In genomic region chr8:46982770-46983169, GRCm38 (mm10) we compare ENCODE assay signal across 15 mouse cellular contexts. TPM values are rescaled to one million over a fixed set of nuclear protein-coding genes. Genes with fewer than 3 reads are reported as not detected.
A peak's percentile ranks its signal among the peaks of the same experiment; 100 is the strongest.
DNase-seq lines count a peak whose midpoint lies in the region; ATAC-seq and TF ChIP-seq lines count a peak whose summit lies in the region.
"Had no signal": no experiment of that assay in that cellular context is flagged by ENCODE, and none has a peak within 500 bp of the region (broad histone marks: within the 10 kb centered on the region; RNA-seq: fewer than 3 reads in every experiment).

No protein-coding gene starts in this region.

- H3K4me2 ChIP-seq in kidney, embryonic 14.5 days (replicated peaks; ENCODE audit: low read depth, low read length): no peak overlapping the region
- H3K4me2 ChIP-seq in heart, embryonic 12.5 days: no peak overlapping the region
- H3K4me2 ChIP-seq in midbrain, embryonic 13.5 days (replicated peaks): no peak overlapping the region
- H3K4me2 ChIP-seq: hindbrain, embryonic 15.5 days; limb, embryonic 15.5 days; neural tube, embryonic 13.5 days had no signal

- WGBS in kidney, embryonic 14.5 days: 57% methylated on average over 4 of the region's 4 CpGs
- 34% methylated on average over 4 of the region's 4 CpGs for WGBS in heart, embryonic 12.5 days
- 91% methylated on average over 4 of the region's 4 CpGs for WGBS in thymus, adult 2 months
- 90% methylated on average over 4 of the region's 4 CpGs for WGBS in midbrain, embryonic 13.5 days

- H3K4me1 ChIP-seq in kidney, embryonic 14.5 days (ENCODE audit: control insufficient read depth, insufficient read depth, low read length): no peaks in the 10 kb centered on the region
- 0 out of 2 replicates have a peak, but pooled peaks cover 4% of the 10 kb centered on the region for H3K4me1 ChIP-seq in heart, embryonic 12.5 days (replicated peaks)
- H3K4me1 ChIP-seq in thymus, adult 2 months (replicated peaks; ENCODE audit: control insufficient read depth, insufficient read depth, low read length): no peaks in the 10 kb centered on the region
- no peaks in the 10 kb centered on the region for H3K4me1 ChIP-seq in midbrain, embryonic 13.5 days (replicated peaks)
- H3K4me1 ChIP-seq: hindbrain, embryonic 15.5 days; limb, embryonic 15.5 days; midbrain, embryonic 10.5 days; neural tube, embryonic 13.5 days had no signal

- TF ChIP-seq POLR2A in thymus, adult 2 months (IDR thresholded peaks at IDR 0.05; ENCODE audit: control insufficient read depth, extremely low read depth, insufficient read depth, low read length, poor library complexity): no peak

- no peaks in the 10 kb centered on the region for H3K27me3 ChIP-seq in kidney, embryonic 14.5 days (ENCODE audit: control insufficient read depth, insufficient read depth, low read length)
- H3K27me3 ChIP-seq in heart, embryonic 12.5 days (replicated peaks): no peaks in the 10 kb centered on the region
- H3K27me3 ChIP-seq in thymus, adult 2 months (ENCODE audit: control insufficient read depth, insufficient read depth, low read length): no peaks in the 10 kb centered on the region
- no peaks in the 10 kb centered on the region for H3K27me3 ChIP-seq in midbrain, embryonic 13.5 days
- H3K27me3 ChIP-seq: hindbrain, embryonic 15.5 days; limb, embryonic 15.5 days; neural tube, embryonic 13.5 days had no signal

- peak; percentile 68 for DNase-seq in kidney, adult 11 months
- peak; percentile 57 to 67 for DNase-seq in kidney, adult 8-10 months
- DNase-seq in lung, postnatal 10 days: peak; percentile 19
- no peak for DNase-seq in Muller cell, postnatal 12 days (ENCODE audit: inconsistent ontology term)
- DNase-seq in thymus, adult 2 months: no peak
- DNase-seq: cerebellum, adult 9-10 months; thymus, postnatal 25 days had no signal

- no peak overlapping the region for H3K27ac ChIP-seq in kidney, embryonic 14.5 days (ENCODE audit: low read depth, low read length)
- 0 out of 2 replicates have a peak overlapping the region, but pooled peaks have one; percentile 11 for H3K27ac ChIP-seq in heart, embryonic 12.5 days (ENCODE audit: poor library complexity, severe bottlenecking)
- H3K27ac ChIP-seq in thymus, adult 2 months (ENCODE audit: control insufficient read depth, insufficient read depth, low read length): no peak overlapping the region
- H3K27ac ChIP-seq in midbrain, embryonic 13.5 days: no peak overlapping the region
- H3K27ac ChIP-seq: hindbrain, embryonic 15.5 days; limb, embryonic 15.5 days; midbrain, embryonic 10.5 days; neural tube, embryonic 13.5 days had no signal

- no peak overlapping the region for H3K9ac ChIP-seq in kidney, embryonic 14.5 days (ENCODE audit: low read depth, low read length)
- no peak overlapping the region for H3K9ac ChIP-seq in heart, embryonic 12.5 days
- no peak overlapping the region for H3K9ac ChIP-seq in midbrain, embryonic 13.5 days (replicated peaks)
- H3K9ac ChIP-seq: hindbrain, embryonic 15.5 days; limb, embryonic 15.5 days; neural tube, embryonic 13.5 days had no signal

- TF ChIP-seq CTCF in thymus, adult 2 months (IDR thresholded peaks at IDR 0.05; ENCODE audit: borderline replicate concordance, control insufficient read depth, extremely low read depth, insufficient read depth, low read length, poor library complexity): no peak

- no peak for ATAC-seq in kidney, embryonic 14.5 days (ENCODE audit: low FRiP score, low TSS enrichment)
- peak; percentile 84 for ATAC-seq in heart, embryonic 12.5 days (ENCODE audit: insufficient number of reproducible peaks, low FRiP score)
- no peak for ATAC-seq in midbrain, embryonic 13.5 days
- ATAC-seq: Patski had no signal

- H3K4me3 ChIP-seq in kidney, embryonic 14.5 days (ENCODE audit: low read length): no peak overlapping the region
- no peak overlapping the region for H3K4me3 ChIP-seq in heart, embryonic 12.5 days
- H3K4me3 ChIP-seq in thymus, adult 2 months (ENCODE audit: control insufficient read depth, insufficient read depth, low read length): no peak overlapping the region
- H3K4me3 ChIP-seq in midbrain, embryonic 13.5 days (replicated peaks): no peak overlapping the region
- H3K4me3 ChIP-seq: hindbrain, embryonic 15.5 days; limb, embryonic 15.5 days; midbrain, embryonic 10.5 days; neural tube, embryonic 13.5 days had no signal

- no peaks in the 10 kb centered on the region for H3K36me3 ChIP-seq in kidney, embryonic 14.5 days (ENCODE audit: control insufficient read depth, insufficient read depth, low read length)
- no peaks in the 10 kb centered on the region for H3K36me3 ChIP-seq in heart, embryonic 12.5 days
- H3K36me3 ChIP-seq in thymus, adult 2 months (ENCODE audit: control insufficient read depth, insufficient read depth, low read length): no peaks in the 10 kb centered on the region
- no peaks in the 10 kb centered on the region for H3K36me3 ChIP-seq in midbrain, embryonic 13.5 days
- H3K36me3 ChIP-seq: hindbrain, embryonic 15.5 days; limb, embryonic 15.5 days; midbrain, embryonic 10.5 days; neural tube, embryonic 13.5 days had no signal

- no peaks in the 10 kb centered on the region for H3K9me3 ChIP-seq in kidney, embryonic 14.5 days (ENCODE audit: control insufficient read depth, low read length)
- no peaks in the 10 kb centered on the region for H3K9me3 ChIP-seq in heart, embryonic 12.5 days (replicated peaks)
- H3K9me3 ChIP-seq in midbrain, embryonic 13.5 days: no peaks in the 10 kb centered on the region
- H3K9me3 ChIP-seq: hindbrain, embryonic 15.5 days; limb, embryonic 15.5 days; midbrain, embryonic 10.5 days; neural tube, embryonic 13.5 days had no signal

RNA-seq across cellular contexts. Expression of gene Enpp6, which starts 3.9 kb away (rescaled TPM):
- 0.57 and 1.5 TPM in 2 replicates for polyA plus RNA-seq in kidney, embryonic 14.5 days (2014; fragmentation: Nextera tagmentation; extraction: Ambion mirVana)
- 2.4 and 2.5 TPM in 2 replicates for polyA plus RNA-seq in heart, embryonic 12.5 days (2016; fragmentation: Nextera tagmentation; extraction: Ambion mirVana)
- polyA plus RNA-seq in thymus, adult 2 months (2012; rRNA removed): 0.29 and 1.3 TPM in 2 replicates
- polyA plus RNA-seq in midbrain, embryonic 13.5 days (2015; fragmentation: Nextera tagmentation; extraction: Ambion mirVana): 0.16 and 0.35 TPM in 2 replicates

Comparison
In these comparisons a context has a peak if more than half of its experiments do, and no peak if none do; other contexts are left out.
1. DNase-seq: peak in kidney, adult 11 months (single experiment), kidney, adult 8-10 months (2 of 2) and lung, postnatal 10 days (single experiment); none in Muller cell, postnatal 12 days (single experiment) and thymus, adult 2 months (single experiment).